Mouse (Mus musculus): ENCODE data around the gene Fgfr2.

DNA sequence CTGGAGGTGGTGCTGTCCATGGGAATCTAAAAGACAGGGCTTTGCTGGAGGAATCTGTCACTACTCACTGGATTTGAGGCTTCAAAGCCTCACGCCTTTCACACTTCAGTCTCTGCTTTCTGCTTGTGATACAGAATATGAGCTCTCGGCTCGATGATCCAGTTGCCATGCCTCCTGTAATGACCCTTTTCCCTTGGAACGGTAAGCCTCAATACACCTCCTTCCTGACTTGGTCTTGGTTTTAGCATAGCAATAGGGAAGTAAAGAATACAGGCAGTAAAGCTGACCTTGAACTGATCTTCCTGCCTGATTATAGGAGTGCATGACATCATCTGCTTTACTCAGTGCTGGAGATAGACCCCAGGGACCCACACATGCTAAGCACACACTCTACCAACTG, 1017.8 kb downstream of the Fgfr2 start:
- TF ChIP-seq CTCF (IDR thresholded peaks at IDR 0.05; ENCODE audit: control insufficient read depth, insufficient read depth, insufficient read length) = no peak
- TF ChIP-seq USF1 (IDR thresholded peaks at IDR 0.05; ENCODE audit: low read depth) = no peak
- no peak for TF ChIP-seq MAX (IDR thresholded peaks at IDR 0.05)
